ENCODE assay signal across 25 mouse cellular contexts in genomic region chr11:16594832-16595231, GRCm38 (mm10).
"Had no signal": no experiment of that assay in that cellular context is flagged by ENCODE, and none has a peak within 500 bp of the region (broad histone marks: within the 10 kb centered on the region; RNA-seq: fewer than 3 reads in every experiment).

No protein-coding gene starts in this region.

- H3K9me3 ChIP-seq: heart, embryonic 10.5 days; hindbrain, embryonic 12.5 days; hindbrain, embryonic 15.5 days; intestine, embryonic 15.5 days; limb, embryonic 10.5 days; limb, embryonic 12.5 days; liver, embryonic 13.5 days; liver, embryonic 15.5 days had no signal

- ATAC-seq: inflammation-experienced regulatory T-cells, adult 6 months; intestine, embryonic 15.5 days; intestine, postnatal 0 days had no signal

- H3K9ac ChIP-seq: heart, embryonic 12.5 days; hindbrain, embryonic 12.5 days; hindbrain, embryonic 15.5 days; intestine, embryonic 15.5 days; limb, embryonic 12.5 days; liver, embryonic 13.5 days; liver, embryonic 15.5 days had no signal

- H3K4me1 ChIP-seq: liver, embryonic 13.5 days; liver, embryonic 15.5 days had no signal

- H3K27ac ChIP-seq: gastrocnemius, adult 2 months; heart, adult 2 months; heart, embryonic 10.5 days; hindbrain, embryonic 12.5 days; hindbrain, embryonic 15.5 days; intestine, embryonic 15.5 days; layer of hippocampus, adult 2 months; limb, embryonic 10.5 days; limb, embryonic 12.5 days; liver, embryonic 13.5 days; liver, embryonic 15.5 days had no signal

- DNase-seq: gastrocnemius, adult 2 months; gastrocnemius, postnatal 10 days; gastrocnemius, postnatal 25 days; heart, adult 2 months; heart, postnatal 10 days; heart, postnatal 4 days; kidney, adult 18-20 months; kidney, adult 8-10 months; kidney, postnatal 10 days; kidney, postnatal 25 days; kidney, postnatal 4 days; liver; liver, embryonic 13.5 days had no signal

- H3K4me3 ChIP-seq: gastrocnemius, adult 2 months; heart, adult 2 months; heart, embryonic 10.5 days; heart, embryonic 12.5 days; hindbrain, embryonic 12.5 days; hindbrain, embryonic 15.5 days; intestine, embryonic 15.5 days; layer of hippocampus, adult 2 months; limb, embryonic 10.5 days; limb, embryonic 12.5 days; liver, embryonic 13.5 days; liver, embryonic 15.5 days had no signal

- H3K36me3 ChIP-seq: heart, embryonic 12.5 days; hindbrain, embryonic 12.5 days; hindbrain, embryonic 15.5 days; intestine, embryonic 15.5 days; limb, embryonic 10.5 days; limb, embryonic 12.5 days; liver, embryonic 13.5 days; liver, embryonic 15.5 days had no signal

- H3K27me3 ChIP-seq: heart, embryonic 12.5 days; hindbrain, embryonic 12.5 days; hindbrain, embryonic 15.5 days; intestine, embryonic 15.5 days; limb, embryonic 12.5 days; liver, embryonic 13.5 days; liver, embryonic 15.5 days had no signal

- H3K4me2 ChIP-seq: heart, embryonic 12.5 days; hindbrain, embryonic 12.5 days; hindbrain, embryonic 15.5 days; intestine, embryonic 15.5 days; limb, embryonic 12.5 days; liver, embryonic 11.5 days; liver, embryonic 13.5 days; liver, embryonic 15.5 days had no signal
